Mouse (Mus musculus) heart, postnatal 25 days (tissue): ENCODE measurements at regions not wholly inside any gene's neighbourhood (a gene's known extent, or its start where the extent isn't known, plus 50 kb on each side); places are given as distances from the start of the nearest gene placed in this dataset.

Experiments used
- DNase-seq: peaks from one replicate; pipeline ENCODE4 v3.0.0; 2022; ENCODE audit warnings: low spot score
- intact Hi-C: fragments of 180-260 bp; cut with DNase I; formaldehyde crosslinking; loops from one replicate; pipeline ENCODE4 v1.15.1; 2025

GRCm38 (mm10) chr10:92102755-92103154 lies 619.5 kb downstream of the Nedd1 start:
- no peak for DNase-seq
- intact Hi-C loops: no loop called here

- no peak for DNase-seq
- intact Hi-C loops: no loop called here
Measured at GRCm38 (mm10) chr10:92097562-92097961, 624.7 kb downstream of the Nedd1 start.

GRCm38 (mm10) chr10:92097081-92097480 lies 625.1 kb downstream of the Nedd1 start:
- DNase-seq: no peak
- intact Hi-C loops: no loop called here

- no peak for DNase-seq
- intact Hi-C loops: no loop called here
Measured at GRCm38 (mm10) chr10:92091480-92092395, 630.5 kb downstream of the Nedd1 start.

GRCm38 (mm10) chr10:92082111-92082510 lies 640.1 kb downstream of the Nedd1 start:
- intact Hi-C loops: no loop called here
- DNase-seq: no peak

- no peak for DNase-seq
- intact Hi-C loops: no loop called here
Measured at GRCm38 (mm10) chr10:92081199-92081598, 641.0 kb downstream of the Nedd1 start.

GRCm38 (mm10) chr10:92079421-92079820 lies 642.8 kb downstream of the Nedd1 start:
- intact Hi-C loops: no loop called here
- no peak for DNase-seq

GRCm38 (mm10) chr10:92077291-92077690 lies 644.9 kb downstream of the Nedd1 start:
- DNase-seq: no peak
- intact Hi-C loops: no loop called here

GRCm38 (mm10) chr10:92076754-92077153 lies 645.5 kb downstream of the Nedd1 start:
- intact Hi-C loops: no loop called here
- DNase-seq: no peak

- no peak for DNase-seq
- intact Hi-C loops: no loop called here
Measured at GRCm38 (mm10) chr10:92075469-92075868, 646.8 kb downstream of the Nedd1 start.

- intact Hi-C loops: no loop called here
- no peak for DNase-seq
Measured at GRCm38 (mm10) chr10:92074698-92075394, 647.4 kb downstream of the Nedd1 start.

- DNase-seq: no peak
- intact Hi-C loops: no loop called here
Measured at GRCm38 (mm10) chr10:92073873-92074390, 648.3 kb downstream of the Nedd1 start.

GRCm38 (mm10) chr10:92044783-92045182 lies 677.4 kb downstream of the Nedd1 start:
- no peak for DNase-seq
- intact Hi-C loops: no loop called here

- DNase-seq: no peak
- intact Hi-C loops: no loop called here
Measured at GRCm38 (mm10) chr10:92036176-92036575, 686.0 kb downstream of the Nedd1 start.

- intact Hi-C loops: no loop called here
- DNase-seq: no peak
Measured at GRCm38 (mm10) chr10:92030221-92030620, 692.0 kb downstream of the Nedd1 start.

- no peak for DNase-seq
- intact Hi-C loops: no loop called here
Measured at GRCm38 (mm10) chr10:92024203-92024602, 698.0 kb downstream of the Nedd1 start.

GRCm38 (mm10) chr10:92021036-92021435 lies 701.2 kb downstream of the Nedd1 start:
- intact Hi-C loops: no loop called here
- no peak for DNase-seq

- intact Hi-C loops: no loop called here
- no peak for DNase-seq
Measured at GRCm38 (mm10) chr10:92009551-92009950, 712.7 kb downstream of the Nedd1 start.

- no peak for DNase-seq
- intact Hi-C loops: no loop called here
Measured at GRCm38 (mm10) chr10:92007891-92008290, 714.3 kb downstream of the Nedd1 start.

- intact Hi-C loops: no loop called here
- DNase-seq: no peak
Measured at GRCm38 (mm10) chr10:92006467-92006866, 715.8 kb downstream of the Nedd1 start.

- intact Hi-C loops: no loop called here
- DNase-seq: no peak
Measured at GRCm38 (mm10) chr10:91991040-91991439, 731.2 kb downstream of the Nedd1 start.
